Mouse (Mus musculus) kidney, postnatal 4 days (tissue): ENCODE data around the gene Adam26b.
"Not testable (repeated sequence)": the region's sequence is repeated elsewhere in the genome, so short reads cannot be mapped to it uniquely, and the experiment has no call there.

Experiments used
- DNase-seq, 2 experiments: peaks; one replicate each; pipeline ENCODE4 v3.0.0; 2021; ENCODE audit warnings: mixed read lengths in 2 of 2

Gene Adam26b

DNA sequence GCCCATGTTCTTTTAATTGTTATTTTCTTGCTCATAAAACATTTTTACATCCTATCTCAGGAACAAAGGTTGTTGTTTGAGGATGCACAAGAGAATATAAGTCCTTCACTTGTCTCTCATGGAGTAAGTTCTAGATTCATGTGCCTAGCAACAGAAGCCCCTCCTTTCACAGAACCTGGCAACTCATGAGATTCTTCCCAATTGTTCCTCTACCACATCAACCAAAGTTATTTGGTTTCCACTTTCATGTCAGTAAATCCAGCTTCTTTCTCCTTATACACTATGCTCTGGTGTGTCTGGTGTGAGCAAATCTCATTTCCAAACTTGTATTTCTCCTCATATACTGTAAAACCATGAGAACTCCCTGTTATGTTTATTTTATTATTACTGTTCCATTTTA, at the start of gene Adam26b:
Gene Adam26b (minus strand): TSS at position 101 of the 400 bp plus-strand sequence.
- not testable (repeated sequence) for DNase-seq

DNA sequence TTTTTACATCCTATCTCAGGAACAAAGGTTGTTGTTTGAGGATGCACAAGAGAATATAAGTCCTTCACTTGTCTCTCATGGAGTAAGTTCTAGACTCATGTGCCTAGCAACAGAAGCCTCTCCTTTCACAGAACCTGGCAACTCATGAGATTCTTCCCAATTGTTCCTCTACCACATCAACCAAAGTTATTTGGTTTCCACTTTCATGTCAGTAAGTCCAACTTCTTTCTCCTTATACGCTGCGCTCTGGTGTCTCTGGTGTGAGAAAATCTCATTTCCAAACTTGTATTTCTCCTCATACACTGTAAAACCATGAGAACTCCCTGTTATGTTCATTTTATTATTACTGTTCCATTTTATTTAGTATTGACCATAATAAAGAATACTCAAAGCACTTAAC, 48.7 kb upstream of the Adam26b start, which contains the start of gene Adam26a:
Gene Adam26a (minus strand): TSS at position 101 of the 400 bp plus-strand sequence.
- DNase-seq: not testable (repeated sequence)
